Mouse (Mus musculus) neural tube, embryonic 10.5 days (tissue): ENCODE data around the gene Sh3rf3.
A peak's percentile ranks its signal among the peaks of the same experiment; 100 is the strongest.

Experiments used
- DNase-seq: peaks from one replicate; pipeline ENCODE4 v3.0.0-alpha.2; 2017; ENCODE audit warnings: low spot score; ENCODE audit errors: extremely low spot score

Gene Sh3rf3

GRCm38 (mm10) chr10:59162185-59162897 is 349.2 kb downstream of the Sh3rf3 start:
- no peak for DNase-seq

- DNase-seq: peak; percentile 24
Observed at GRCm38 (mm10) chr10:59166104-59166944, 353.2 kb downstream of the Sh3rf3 start.

GRCm38 (mm10) chr10:59171042-59171441 is 357.9 kb downstream of the Sh3rf3 start:
- DNase-seq: no peak

- no peak for DNase-seq
Observed at GRCm38 (mm10) chr10:59172539-59172938, 359.4 kb downstream of the Sh3rf3 start.

- DNase-seq: no peak
Observed at GRCm38 (mm10) chr10:59179620-59180019, 366.5 kb downstream of the Sh3rf3 start.

GRCm38 (mm10) chr10:59182306-59182705 is 369.1 kb downstream of the Sh3rf3 start:
- no peak for DNase-seq
